Mouse (Mus musculus) small intestine, adult 2 months (tissue): ENCODE results near the gene 2610528J11Rik. TPM values are rescaled to one million over a fixed set of nuclear protein-coding genes. Genes with fewer than 3 reads are reported as not detected.
A peak's percentile ranks its signal among the peaks of the same experiment; 100 is the strongest.
"Not testable (repeated sequence)": the region's sequence is repeated elsewhere in the genome, so short reads cannot be mapped to it uniquely, and the experiment has no call there.

Experiments
- H3K27ac ChIP-seq: fragments of 200-500 bp; 2 replicates; pipeline ENCODE4 v1.5.1; 2012; ENCODE audit warnings: low read depth, low read length, control low read depth, inconsistent platforms; ENCODE audit not compliant: insufficient read depth
- H3K27me3 ChIP-seq: fragments of 200-500 bp; 2 replicates; pipeline ENCODE4 v1.6.1; 2012; ENCODE audit warnings: mild to moderate bottlenecking, moderate library complexity, low read length, inconsistent platforms; ENCODE audit not compliant: control insufficient read depth, insufficient read depth
- H3K36me3 ChIP-seq: fragments of 200-500 bp; 2 replicates; pipeline ENCODE4 v1.6.1; 2012; ENCODE audit warnings: mild to moderate bottlenecking, low read length, control low read depth, inconsistent platforms; ENCODE audit not compliant: control insufficient read depth, insufficient read depth
- H3K4me1 ChIP-seq: fragments of 200-500 bp; 2 replicates; pipeline ENCODE4 v1.6.1; 2012; ENCODE audit warnings: low read length, inconsistent platforms, mixed read lengths; ENCODE audit not compliant: control insufficient read depth, insufficient read depth, insufficient read length
- H3K4me3 ChIP-seq: fragments of 200-500 bp; 2 replicates; pipeline ENCODE4 v1.5.1; 2012; ENCODE audit warnings: low read depth, mild to moderate bottlenecking, control low read depth, inconsistent platforms, low read length, moderate library complexity
- CTCF ChIP-seq: fragments of 200-500 bp; IDR thresholded peaks from 2 replicates; pipeline ENCODE4 v1.5.1; 2012; ENCODE audit warnings: low read depth, mild to moderate bottlenecking, control low read depth, inconsistent platforms, low read length, moderate library complexity, mixed read lengths; ENCODE audit not compliant: insufficient replicate concordance, insufficient read length; ENCODE audit errors: extremely low read depth
- POLR2A ChIP-seq: fragments of 200-500 bp; IDR thresholded peaks from 2 replicates; pipeline ENCODE4 v1.6.1; 2012; ENCODE audit warnings: low read depth, mild to moderate bottlenecking, control low read depth, inconsistent platforms, low read length, moderate library complexity
- WGBS: fragments of 180-500 bp; shearing (Covaris S2); methylation state at CpG from one replicate; pipeline ENCODE4 v1.1.7; 2018; 5-methylcytosine and 5-hydroxymethylcytosine counted together
- polyA plus RNA-seq: library from polyadenylated mRNA; depleted of rRNA; stranded (reverse); fragments of >200 nt; gene quantifications from 2 replicates; pipeline ENCODE4 v1.2.3, GENCODE M21; 2012; rRNA removed

2610528J11Rik gene
- 62.2 and 164 TPM in 2 replicates for polyA plus RNA-seq

DNA sequence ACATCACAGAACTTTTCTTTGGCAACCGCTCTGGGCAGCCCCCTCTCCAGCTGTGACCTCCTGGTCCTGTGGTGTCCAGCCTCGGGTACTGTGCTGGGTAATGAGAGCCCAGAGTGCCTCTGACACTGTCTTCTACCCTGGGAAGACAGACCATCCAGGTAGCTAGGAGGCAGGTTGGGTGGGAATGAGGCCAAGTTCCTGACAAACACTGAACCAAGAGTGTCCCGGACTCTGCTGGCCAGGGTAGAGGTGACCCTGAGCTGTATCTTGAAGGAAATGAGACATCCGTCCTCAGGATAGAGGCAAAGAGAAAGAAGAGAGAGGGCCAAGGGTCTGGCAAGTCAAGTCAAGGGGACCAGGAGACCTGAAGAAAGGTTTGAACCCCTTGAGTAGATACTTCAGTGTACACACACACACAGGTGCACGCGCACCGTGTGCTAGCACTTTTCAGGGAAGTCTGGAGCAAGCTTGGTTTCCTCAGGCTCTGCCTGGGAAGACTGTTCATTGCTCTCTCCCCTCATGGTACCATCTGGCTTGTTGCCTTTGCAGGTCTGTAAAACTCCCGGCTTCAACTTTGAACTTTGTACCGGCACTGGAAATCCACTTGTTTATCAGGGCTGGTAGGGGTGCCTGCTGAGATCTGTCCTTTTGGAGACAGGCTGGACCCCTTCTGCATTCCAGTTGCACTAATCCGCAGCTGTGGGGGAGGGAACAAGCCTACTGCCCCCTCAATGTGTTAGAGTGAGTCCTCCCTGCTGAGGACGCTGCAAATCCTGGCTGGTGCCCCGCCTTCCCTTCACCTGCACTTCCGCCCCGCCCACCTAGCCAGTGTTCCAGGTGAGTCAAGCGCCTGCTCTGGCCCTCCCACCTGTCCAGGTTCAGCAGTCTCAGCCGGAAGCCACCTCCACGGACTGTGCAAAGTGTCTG is at the start of gene 2610528J11Rik:
Gene 2610528J11Rik, plus strand, starts transcription at position 592 of the 927 bp plus-strand sequence.
- Histone ChIP-seq H3K4me3 (peak within 1 kb of the TSS; percentile 70), H3K27me3 (no peaks in the 10 kb centered on the region), H3K36me3 (peaks cover 13% of the 10 kb centered on the region), H3K27ac (peak within 1 kb of the TSS; percentile 97), H3K4me1 (peaks cover 26% of the 10 kb centered on the region)
- 23% methylated on average over 17 of the region's 17 CpGs for WGBS
- no peak for TF ChIP-seq CTCF
- peak; percentile 53; the same call in 1 of the 2 replicates for TF ChIP-seq POLR2A

DNA sequence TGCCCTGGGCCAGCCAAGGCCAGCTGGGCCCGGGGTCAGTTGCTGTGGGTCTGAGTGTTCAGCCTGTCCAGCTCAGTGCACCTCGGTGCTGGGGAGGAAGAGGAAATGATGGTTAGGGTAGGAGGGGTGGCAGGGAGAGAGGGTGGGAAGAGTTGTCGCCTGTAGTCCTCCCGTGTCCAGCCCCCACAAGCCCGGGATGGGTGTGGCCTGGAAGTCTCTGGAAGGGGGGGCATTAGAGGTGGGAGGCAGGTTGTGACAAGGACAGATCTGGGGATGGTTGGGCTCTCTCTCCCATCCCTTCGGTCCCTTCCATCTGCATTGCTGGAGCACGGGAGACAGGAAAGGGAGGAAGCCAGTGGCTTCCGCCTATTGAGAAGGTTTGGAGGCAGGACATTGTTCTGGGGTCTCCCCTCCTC is 37.1 kb upstream of the 2610528J11Rik start, which contains the start of gene Tie1:
Gene Tie1, minus strand, starts transcription at position 345 of the 416 bp plus-strand sequence.
- H3K27ac ChIP-seq, result no peak within 1 kb of the TSS

DNA sequence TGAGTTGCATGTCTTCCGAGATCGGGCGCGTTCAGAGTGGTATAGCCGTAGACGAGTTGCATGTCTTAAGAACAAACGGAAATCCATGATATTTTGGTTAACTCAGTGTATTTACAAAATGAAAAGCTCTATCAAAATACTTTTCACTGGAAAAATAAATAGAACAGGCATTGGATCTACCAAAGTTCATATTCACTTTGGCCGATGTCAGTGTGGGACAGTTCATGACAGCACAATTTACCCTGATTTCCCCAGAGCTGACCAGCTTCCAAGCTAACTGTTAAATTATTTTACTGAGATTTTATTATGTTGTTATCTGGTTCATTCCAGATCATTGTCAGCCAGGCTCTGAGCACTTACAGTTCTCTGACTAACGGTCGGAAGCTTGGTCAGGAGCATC is 36.3 kb upstream of the 2610528J11Rik start:
- no peaks in the 10 kb centered on the region for H3K27me3 ChIP-seq
- H3K4me1 ChIP-seq, result no peaks in the 10 kb centered on the region
- H3K27ac ChIP-seq, result no peak overlapping the region
- H3K36me3 ChIP-seq, result no peaks in the 10 kb centered on the region
- 72% methylated on average over 10 of the region's 10 CpGs for WGBS
- H3K4me3 ChIP-seq, result no peak overlapping the region
- no peak for TF ChIP-seq CTCF
- TF ChIP-seq POLR2A, result no peak

More for the DNA sequence above, 37.1 kb upstream of the 2610528J11Rik start, which contains the start of gene Tie1:
- Histone ChIP-seq H3K4me3 (peak within 1 kb of the TSS; percentile 42), H3K27me3 (no peaks in the 10 kb centered on the region), H3K4me1 (no peaks in the 10 kb centered on the region), H3K36me3 (no peaks in the 10 kb centered on the region)
- whole genome bisulfite sequencing, result 64% methylated on average over 8 of the region's 8 CpGs
- no peak for TF ChIP-seq CTCF
- no peak for TF ChIP-seq POLR2A

DNA sequence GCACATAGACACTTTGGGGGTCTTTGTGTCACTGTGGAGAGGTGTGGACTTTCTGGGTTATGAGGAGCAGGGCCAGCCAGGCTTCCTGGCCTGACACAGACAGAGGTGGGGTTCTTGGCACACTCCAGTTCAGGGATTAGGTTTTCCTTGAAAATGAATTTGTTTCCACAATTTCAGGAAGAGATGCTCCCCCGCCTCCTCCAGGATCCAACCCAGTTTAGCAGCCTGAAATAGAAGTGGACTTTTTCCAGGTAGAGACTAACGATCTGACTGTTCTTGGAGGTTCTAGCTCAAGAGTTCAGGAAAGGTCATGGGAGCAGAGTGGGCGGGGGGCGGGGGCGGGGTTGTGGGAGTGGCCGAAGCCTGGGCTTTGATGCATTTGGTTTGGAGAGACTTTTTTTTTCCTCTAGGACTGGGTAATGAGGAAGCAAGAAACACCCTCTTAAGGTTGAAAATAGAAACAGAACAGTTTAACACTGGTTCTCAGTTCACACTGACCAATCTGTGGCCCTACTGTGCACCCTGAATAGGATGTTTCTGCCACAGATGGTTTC is 26.6 kb upstream of the 2610528J11Rik start:
- WGBS, result 40% methylated on average over 6 of the region's 6 CpGs
- Histone ChIP-seq H3K27me3 (no peaks in the 10 kb centered on the region), H3K36me3 (no peaks in the 10 kb centered on the region), H3K27ac (no peak overlapping the region), H3K4me3 (no peak overlapping the region), H3K4me1 (peaks cover 5% of the 10 kb centered on the region; the same call in 1 of the 2 replicates)
- TF ChIP-seq CTCF (no peak), POLR2A (no peak)

DNA sequence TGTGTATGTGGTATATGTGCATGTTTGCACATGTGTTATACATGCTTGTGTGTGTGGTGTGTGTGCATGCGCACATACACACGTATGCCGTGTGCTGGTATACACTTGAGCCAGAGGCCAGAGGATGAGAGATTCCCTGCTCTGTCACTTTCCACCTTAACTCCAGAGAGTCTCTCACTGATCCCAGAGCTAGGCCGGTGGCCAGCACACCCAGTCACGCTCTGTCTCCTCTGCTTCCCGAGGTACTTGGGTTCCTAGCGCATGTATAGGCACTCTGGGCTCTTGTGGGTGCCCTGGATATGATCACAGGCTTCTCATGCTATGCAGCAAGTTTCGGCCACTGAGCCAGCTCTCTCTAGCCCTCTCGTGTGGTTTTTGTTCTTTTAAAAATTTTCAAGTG is 26.0 kb upstream of the 2610528J11Rik start:
- Histone ChIP-seq H3K36me3 (no peaks in the 10 kb centered on the region), H3K4me3 (no peak overlapping the region), H3K27ac (no peak overlapping the region), H3K4me1 (peaks cover 7% of the 10 kb centered on the region), H3K27me3 (no peaks in the 10 kb centered on the region)
- TF ChIP-seq CTCF (no peak), POLR2A (no peak)
- 68% methylated on average over 9 of the region's 9 CpGs for WGBS

DNA sequence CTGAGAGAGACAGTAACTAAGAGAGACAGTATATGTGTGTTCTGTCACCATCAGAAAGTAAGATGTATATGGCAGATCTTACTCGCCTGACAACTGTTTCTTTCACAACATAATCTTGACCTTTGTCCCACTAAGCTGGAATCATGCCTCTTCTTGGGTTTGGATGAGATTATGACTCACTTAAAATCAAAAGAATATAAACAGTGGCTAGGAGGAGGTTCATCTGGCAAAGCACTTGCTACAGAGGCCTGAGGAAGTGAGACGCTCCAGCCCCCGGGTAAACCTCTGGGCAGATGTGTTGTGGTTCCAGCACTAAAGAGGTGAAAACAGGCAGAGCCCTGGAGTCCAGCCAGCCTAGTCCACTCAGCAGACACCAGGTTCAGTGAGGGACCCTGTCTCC is 21.2 kb upstream of the 2610528J11Rik start:
- Histone ChIP-seq H3K36me3 (no peaks in the 10 kb centered on the region), H3K4me1 (peaks cover 8% of the 10 kb centered on the region), H3K27me3 (no peaks in the 10 kb centered on the region), H3K4me3 (no peak overlapping the region), H3K27ac (no peak overlapping the region)
- 5% methylated on average over 3 of the region's 3 CpGs for WGBS
- TF ChIP-seq POLR2A, result no peak
- TF ChIP-seq CTCF, result no peak

DNA sequence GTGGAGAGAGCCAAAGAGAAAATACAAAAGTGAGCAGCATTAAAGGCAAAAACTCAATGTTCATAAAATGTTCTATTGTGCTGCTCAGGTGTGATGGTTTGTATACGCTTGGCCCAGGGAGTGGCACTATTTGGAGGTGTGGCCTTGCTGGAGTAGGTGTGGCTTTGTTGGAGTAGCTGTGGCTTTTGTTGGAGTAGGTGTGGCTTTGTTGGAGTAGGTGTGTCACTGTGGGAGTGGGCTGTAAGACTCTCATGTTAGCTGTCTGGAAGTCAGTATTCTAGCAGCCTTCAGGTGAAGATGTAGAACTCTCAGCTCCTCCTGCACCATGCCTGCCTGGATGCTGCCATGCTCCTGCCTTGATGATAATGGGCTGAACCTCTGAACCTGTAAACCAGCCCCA is 19.6 kb upstream of the 2610528J11Rik start:
- H3K4me3 ChIP-seq, H3K27ac ChIP-seq, H3K27me3 ChIP-seq, H3K36me3 ChIP-seq, H3K4me1 ChIP-seq: not testable (repeated sequence)
- WGBS, result 57% methylated on average over 1 of the region's 1 CpGs
